Comparison of ENCODE assay signal across 8 mouse cellular contexts in genomic region chr3:69318131-69318951, GRCm38 (mm10). TPM values are rescaled to one million over a fixed set of nuclear protein-coding genes. Genes with fewer than 3 reads are reported as not detected.
DNase-seq lines count a peak whose midpoint lies in the region; ATAC-seq and TF ChIP-seq lines count a peak whose summit lies in the region.

No protein-coding gene starts in this region.

- H3K36me3 ChIP-seq in heart, adult 2 months (ENCODE audit: control insufficient read depth, insufficient read depth, low read length): no peaks in the 10 kb centered on the region
- no peaks in the 10 kb centered on the region for H3K36me3 ChIP-seq in lung, embryonic 16.5 days (ENCODE audit: control insufficient read depth, insufficient read depth, low read length)

- no peak for TF ChIP-seq EP300 in heart, adult 2 months (IDR thresholded peaks at IDR 0.05; ENCODE audit: insufficient read depth, low read depth, low read length)

- ATAC-seq in lung, embryonic 16.5 days (ENCODE audit: low read depth): peak; percentile 5; the same call in 1 of the 2 replicates
- no peak for ATAC-seq in inflammation-experienced regulatory T-cells, adult 6 months

- peak overlapping the region; percentile 95 for H3K4me2 ChIP-seq in lung, embryonic 16.5 days (ENCODE audit: low read depth, low read length)

- peaks cover 8% of the 10 kb centered on the region for H3K4me1 ChIP-seq in heart, adult 2 months (ENCODE audit: control insufficient read depth, insufficient read depth, low read length)
- peaks cover 13% of the 10 kb centered on the region for H3K4me1 ChIP-seq in lung, embryonic 16.5 days (replicated peaks; ENCODE audit: control insufficient read depth, insufficient read depth, low read length)

- peak overlapping the region; percentile 6; the same call in 1 of the 2 replicates for H3K27ac ChIP-seq in heart, adult 2 months
- peak overlapping the region; percentile 20; the same call in 1 of the 2 replicates for H3K27ac ChIP-seq in lung, embryonic 16.5 days (ENCODE audit: low read length)

- 4% methylated on average over 25 of the region's 25 CpGs for WGBS in heart, adult 2 months
- 1% methylated on average over 25 of the region's 25 CpGs for WGBS in lung, embryonic 16.5 days

- TF ChIP-seq POLR2A in heart, adult 2 months (IDR thresholded peaks at IDR 0.05; ENCODE audit: insufficient read depth, low read depth, low read length): no peak

- TF ChIP-seq CTCF in heart, adult 2 months (IDR thresholded peaks at IDR 0.05): no peak

- intact Hi-C loops in left cerebral cortex, postnatal 4 days (cut with DNase I): loop anchor here (5.0 kb wide), 1 partner anchor 164 kb away; no protein-coding TSS in a partner anchor
- intact Hi-C loops in left cerebral cortex, postnatal 25 days (cut with DNase I): loop anchor here (1.0 to 5.0 kb wide), 3 partner anchors 49 to 191 kb away; partner anchors contain the start of gene Kpna4
- intact Hi-C loops in heart, adult 2 months (cut with DNase I): loop anchor here (5.0 kb wide), 1 partner anchor 39 kb away; no protein-coding TSS in a partner anchor

- peak; percentile 41 for DNase-seq in left cerebral cortex, postnatal 4 days
- DNase-seq in left cerebral cortex, postnatal 25 days (ENCODE audit: low spot score in 2 of 2): no peak
- DNase-seq in cerebellum, postnatal 36 days: peak; percentile 33 to 34
- peak; percentile 42 to 48 for DNase-seq in heart, adult 2 months
- peak; percentile 43 to 47 for DNase-seq in kidney, adult 8-10 months
- DNase-seq in right cerebral cortex, postnatal 4 days: peak; percentile 35

- H3K9me3 ChIP-seq in lung, embryonic 16.5 days (ENCODE audit: control insufficient read depth, low read length): no peaks in the 10 kb centered on the region

- H3K79me2 ChIP-seq in heart, adult 2 months (replicated peaks; ENCODE audit: control insufficient read depth, insufficient read depth, low read length): no peaks in the 10 kb centered on the region

- peak overlapping the region; percentile 55 for H3K9ac ChIP-seq in heart, adult 2 months (ENCODE audit: low read depth, low read length)
- H3K9ac ChIP-seq in lung, embryonic 16.5 days (ENCODE audit: low read length): peak overlapping the region; percentile 21; the same call in 1 of the 2 replicates

- no peaks in the 10 kb centered on the region for H3K27me3 ChIP-seq in heart, adult 2 months (ENCODE audit: control insufficient read depth, insufficient read depth, low read length)
- H3K27me3 ChIP-seq in lung, embryonic 16.5 days (ENCODE audit: control insufficient read depth, insufficient read depth, low read depth, low read length): peaks cover 8% of the 10 kb centered on the region; the same call in 1 of the 2 replicates

- H3K4me3 ChIP-seq in heart, adult 2 months: peak overlapping the region; percentile 86
- peak overlapping the region; percentile 90 for H3K4me3 ChIP-seq in lung, embryonic 16.5 days (ENCODE audit: low read length)

RNA-seq across cellular contexts. Expression of gene Ppm1l, which starts 1.7 kb away (rescaled TPM):
- 10 to 100 TPM; 45.9 to 49.2 TPM for total RNA-seq in left cerebral cortex, postnatal 4 days (2021)
- 10 to 100 TPM; 77.9 to 86.8 TPM for total RNA-seq in left cerebral cortex, postnatal 25 days (2021)
- total RNA-seq in heart, adult 2 months (2021): 10 to 100 TPM; 24.1 to 31.3 TPM
- polyA plus RNA-seq in heart, adult 2 months (2012; rRNA removed): 7.6 and 14.2 TPM in 2 replicates
- 6.0 and 6.8 TPM in 2 replicates for polyA plus RNA-seq in lung, embryonic 16.5 days (2015; fragmentation: Nextera tagmentation; extraction: Ambion mirVana)
- 1 to 10 TPM in 2 of 3 experiments, under 1 TPM in 1; 0.06 to 4.4 (median 3.0) TPM for polyA plus RNA-seq in inflammation-experienced regulatory T-cells, adult 6 months (2017; shearing (Covaris generic))

Comparison
In these comparisons a context has a peak if more than half of its experiments do, and no peak if none do; other contexts are left out.
1. DNase-seq: peak in left cerebral cortex, postnatal 4 days (single experiment), cerebellum, postnatal 36 days (2 of 2), heart, adult 2 months (2 of 2), kidney, adult 8-10 months (2 of 2) and right cerebral cortex, postnatal 4 days (single experiment); none in left cerebral cortex, postnatal 25 days (0 of 2).